ENCODE assay signal across 8 mouse cellular contexts in the genomic region with DNA sequence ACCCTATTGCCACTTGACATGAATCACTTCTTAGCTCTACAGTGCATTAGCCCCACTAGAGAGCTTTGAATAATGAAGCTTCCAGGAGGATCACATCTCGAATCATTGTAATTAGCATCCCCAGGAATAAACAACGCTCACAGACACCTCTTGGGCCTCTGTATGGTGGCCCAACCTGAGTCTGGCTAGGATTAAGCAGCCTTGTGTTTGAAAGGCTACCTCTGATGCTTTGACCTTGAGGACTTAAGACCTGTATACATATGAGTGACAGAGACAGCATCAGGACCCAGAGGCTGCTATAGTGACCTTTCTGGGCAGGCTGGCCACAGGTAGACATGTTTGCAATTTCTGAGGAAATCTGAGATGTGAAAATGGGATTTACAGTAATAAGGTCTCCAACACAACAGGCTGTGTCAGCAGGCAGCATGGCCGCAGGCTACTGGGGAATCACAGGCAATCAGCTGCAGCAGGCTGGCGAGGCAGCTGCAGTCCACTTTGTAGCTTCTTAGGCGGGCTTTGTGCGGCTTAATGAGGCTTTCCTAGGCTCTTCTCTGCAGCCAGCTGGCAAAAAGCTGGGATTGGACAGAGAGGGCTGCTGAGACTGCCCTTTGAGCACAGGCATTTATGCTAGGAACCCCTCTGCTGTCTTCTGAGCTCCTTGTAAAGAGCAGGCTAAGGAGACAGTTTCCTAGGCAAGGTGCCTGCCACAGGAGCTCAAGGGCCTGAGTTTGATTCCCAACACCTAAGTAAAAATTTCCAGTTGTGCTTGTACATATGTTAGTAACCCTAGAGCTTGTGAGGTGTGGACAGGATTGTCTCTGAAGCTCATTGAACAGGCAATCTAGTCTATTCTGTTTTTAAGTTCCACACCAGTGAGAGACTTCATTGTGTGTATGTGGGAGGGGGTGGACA.
DNase-seq lines count a peak whose midpoint lies in the region; ATAC-seq lines count a peak whose summit lies in the region.

No protein-coding gene starts in this region.

- H3K27ac ChIP-seq in forebrain, embryonic 10.5 days = peak overlapping the region; percentile 72
- H3K27ac ChIP-seq in neural tube, embryonic 11.5 days (ENCODE audit: low read depth, low read length) = no peak overlapping the region

- no peak overlapping the region for H3K9ac ChIP-seq in neural tube, embryonic 11.5 days (ENCODE audit: low read length)

- peaks cover 16% of the 10 kb centered on the region for H3K27me3 ChIP-seq in forebrain, embryonic 10.5 days (ENCODE audit: poor library complexity, severe bottlenecking)
- no peaks in the 10 kb centered on the region for H3K27me3 ChIP-seq in neural tube, embryonic 11.5 days (ENCODE audit: control insufficient read depth, insufficient read depth, low read length)

- intact Hi-C loops in gastrocnemius, postnatal 14 days (cut with DNase I; ENCODE audit: low total_unique reads) = no loop called here

- H3K4me3 ChIP-seq in forebrain, embryonic 10.5 days = no peak overlapping the region
- H3K4me3 ChIP-seq in neural tube, embryonic 11.5 days (ENCODE audit: low read depth, low read length) = no peak overlapping the region

- no peaks in the 10 kb centered on the region for H3K36me3 ChIP-seq in forebrain, embryonic 10.5 days (replicated peaks)
- H3K36me3 ChIP-seq in neural tube, embryonic 11.5 days (ENCODE audit: control insufficient read depth, insufficient read depth, low read length) = no peaks in the 10 kb centered on the region

- ATAC-seq in neural tube, embryonic 11.5 days (ENCODE audit: insufficient read depth, low FRiP score, low TSS enrichment) = 0 out of 2 replicates have a peak, but pooled peaks have one; percentile 35
- no peak for ATAC-seq in CD4-positive, CD25-positive, alpha-beta regulatory T cell, adult 4 months

- 20% methylated on average over 6 of the region's 6 CpGs for WGBS in forebrain, embryonic 10.5 days
- 41% methylated on average over 6 of the region's 6 CpGs for WGBS in neural tube, embryonic 11.5 days

- no peak overlapping the region for H3K4me2 ChIP-seq in neural tube, embryonic 11.5 days (ENCODE audit: low read depth)

- peak; percentile 2 for DNase-seq in cerebellum, adult 8-10 months
- DNase-seq in forebrain, embryonic 10.5 days (ENCODE audit: extremely low spot score, low spot score) = peak; percentile 64
- DNase-seq in layer of hippocampus, adult 9-11 months = peak; percentile 45
- DNase-seq in neural tube, embryonic 11.5 days (ENCODE audit: low spot score) = peak; percentile 58
- DNase-seq in gastrocnemius, postnatal 14 days = no peak
- DNase-seq in gastrocnemius, adult 18-20 months (ENCODE audit: low spot score) = no peak
- no peak for DNase-seq in spleen, adult 18-20 months

- no peaks in the 10 kb centered on the region for H3K9me3 ChIP-seq in forebrain, embryonic 10.5 days
- no peaks in the 10 kb centered on the region for H3K9me3 ChIP-seq in neural tube, embryonic 11.5 days (ENCODE audit: control insufficient read depth, low read length)

- peaks cover 30% of the 10 kb centered on the region for H3K4me1 ChIP-seq in forebrain, embryonic 10.5 days
- no peaks in the 10 kb centered on the region; the same call in 1 of the 2 replicates for H3K4me1 ChIP-seq in neural tube, embryonic 11.5 days (ENCODE audit: control insufficient read depth, insufficient read depth, low read length)

Comparison
In these comparisons a context has a peak if more than half of its experiments do, and no peak if none do; other contexts are left out.
1. DNase-seq: peak in cerebellum, adult 8-10 months (single experiment), forebrain, embryonic 10.5 days (single experiment), layer of hippocampus, adult 9-11 months (single experiment) and neural tube, embryonic 11.5 days (single experiment); none in gastrocnemius, postnatal 14 days (single experiment), gastrocnemius, adult 18-20 months (single experiment) and spleen, adult 18-20 months (0 of 2).